Mouse (Mus musculus): ENCODE data around the gene Slc1a2.

DNA sequence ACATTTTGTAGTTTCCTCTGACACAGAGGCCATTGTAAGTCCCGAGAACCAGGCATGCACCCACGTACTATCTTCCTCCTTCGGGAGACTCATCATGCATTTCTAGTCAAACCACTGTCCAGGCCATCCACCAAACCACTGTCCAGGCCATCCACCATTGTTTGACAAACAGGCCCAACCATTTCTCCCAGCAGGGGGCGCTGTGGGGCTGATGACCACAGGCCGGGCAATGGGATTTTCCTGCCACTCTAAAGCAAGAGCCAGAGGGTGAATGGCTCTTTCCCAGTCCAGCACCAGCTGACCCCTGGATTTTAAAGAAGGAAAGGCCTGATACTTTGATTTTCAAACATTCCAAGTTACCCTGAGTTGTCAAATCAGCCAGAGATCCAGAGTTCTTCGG, 16.8 kb downstream of the Slc1a2 start:
- TF ChIP-seq CTCF (IDR thresholded peaks at IDR 0.05; ENCODE audit: insufficient read depth, low read depth, low read length) (peak; percentile 63), POLR2A (IDR thresholded peaks at IDR 0.05; ENCODE audit: insufficient read depth, low read depth, low read length) (no peak)

Measured in olfactory bulb, adult 2 months (tissue).